Mouse (Mus musculus): Measurements from ENCODE around the gene Glrx5. TPM values are rescaled to one million over a fixed set of nuclear protein-coding genes. Genes with fewer than 3 reads are reported as not detected.

The Glrx5 gene
- polyA plus RNA-seq, 1 experiment from 2014 or later: 152 TPM

DNA sequence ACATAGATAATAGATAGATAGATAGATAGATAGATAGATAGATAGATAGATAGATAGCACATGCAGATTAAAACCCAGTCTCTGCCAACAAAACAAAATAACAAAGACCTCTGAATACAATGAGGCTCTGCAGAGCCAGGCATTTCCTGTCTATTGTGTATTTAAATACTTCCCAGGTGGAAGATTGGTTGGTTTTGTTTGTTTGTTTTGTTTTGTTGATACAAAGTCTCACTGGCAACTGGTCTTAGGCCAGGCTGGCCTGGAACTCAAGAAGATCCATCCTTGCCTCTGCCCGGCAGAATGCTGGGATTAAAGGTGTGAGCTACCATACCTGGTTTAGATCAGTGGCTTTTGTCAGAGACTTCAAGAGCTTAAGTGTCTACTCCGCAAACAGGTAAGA, 44.7 kb downstream of the Glrx5 start:
- Histone ChIP-seq H3K9me3 (replicated peaks) (no peaks in the 10 kb centered on the region), H3K4me1 (no peaks in the 10 kb centered on the region), H3K27me3 (no peaks in the 10 kb centered on the region), H3K27ac (replicated peaks) (no peak overlapping the region), H3K36me3 (no peaks in the 10 kb centered on the region), H3K4me3 (replicated peaks) (no peak overlapping the region), H3K9ac (no peak overlapping the region), H3K4me2 (replicated peaks) (no peak overlapping the region)
- WGBS: 91% methylated on average over 2 of the region's 2 CpGs
- no peak for ATAC-seq (ENCODE audit: insufficient number of reproducible peaks, low FRiP score, low TSS enrichment, low read depth)

GRCm38 (mm10) chr12:105084171-105084570, 51.7 kb downstream of the Glrx5 start:
- no peak overlapping the region for H3K9ac ChIP-seq
- 70% methylated on average over 5 of the region's 5 CpGs for WGBS
- H3K27ac ChIP-seq (replicated peaks): no peak overlapping the region
- no peak for ATAC-seq (ENCODE audit: insufficient number of reproducible peaks, low FRiP score, low TSS enrichment, low read depth)
- no peak overlapping the region for H3K4me3 ChIP-seq (replicated peaks)
- H3K27me3 ChIP-seq: no peaks in the 10 kb centered on the region
- H3K36me3 ChIP-seq: no peaks in the 10 kb centered on the region
- no peaks in the 10 kb centered on the region for H3K4me1 ChIP-seq
- no peak overlapping the region for H3K4me2 ChIP-seq (replicated peaks)
- H3K9me3 ChIP-seq (replicated peaks): no peaks in the 10 kb centered on the region

DNA sequence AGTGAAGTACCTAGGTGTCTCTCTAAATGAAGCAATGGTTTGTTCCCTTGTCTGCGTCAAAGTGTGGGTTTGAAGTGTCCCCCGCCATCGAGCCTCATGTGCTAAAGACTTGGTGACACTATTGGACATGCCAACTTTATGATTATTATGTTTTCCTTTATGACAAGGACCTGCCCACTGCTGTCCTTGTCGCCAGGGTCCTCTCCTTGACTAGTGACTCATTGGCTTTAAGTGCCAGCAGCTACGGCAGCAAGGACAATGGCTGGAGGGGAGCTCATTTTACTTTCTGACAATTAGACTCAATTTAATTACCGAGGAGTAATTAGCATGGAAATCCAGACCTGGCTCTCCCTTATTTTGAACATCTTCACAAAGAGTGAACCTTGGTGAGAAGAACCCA, 52.3 kb downstream of the Glrx5 start:
- Histone ChIP-seq H3K4me1 (no peaks in the 10 kb centered on the region), H3K4me3 (replicated peaks) (no peak overlapping the region), H3K36me3 (no peaks in the 10 kb centered on the region), H3K9me3 (replicated peaks) (no peaks in the 10 kb centered on the region), H3K27me3 (no peaks in the 10 kb centered on the region), H3K27ac (replicated peaks) (no peak overlapping the region), H3K9ac (no peak overlapping the region), H3K4me2 (replicated peaks) (no peak overlapping the region)
- no peak for ATAC-seq (ENCODE audit: insufficient number of reproducible peaks, low FRiP score, low TSS enrichment, low read depth)
- 79% methylated on average over 6 of the region's 6 CpGs for WGBS

GRCm38 (mm10) chr12:105085296-105085695, 52.8 kb downstream of the Glrx5 start:
- Histone ChIP-seq H3K4me3 (replicated peaks) (no peak overlapping the region), H3K9me3 (replicated peaks) (no peaks in the 10 kb centered on the region), H3K27ac (replicated peaks) (no peak overlapping the region), H3K4me2 (replicated peaks) (no peak overlapping the region), H3K36me3 (no peaks in the 10 kb centered on the region), H3K27me3 (no peaks in the 10 kb centered on the region), H3K4me1 (no peaks in the 10 kb centered on the region), H3K9ac (no peak overlapping the region)
- no peak for ATAC-seq (ENCODE audit: insufficient number of reproducible peaks, low FRiP score, low TSS enrichment, low read depth)
- 78% methylated on average over 12 of the region's 12 CpGs for WGBS

DNA sequence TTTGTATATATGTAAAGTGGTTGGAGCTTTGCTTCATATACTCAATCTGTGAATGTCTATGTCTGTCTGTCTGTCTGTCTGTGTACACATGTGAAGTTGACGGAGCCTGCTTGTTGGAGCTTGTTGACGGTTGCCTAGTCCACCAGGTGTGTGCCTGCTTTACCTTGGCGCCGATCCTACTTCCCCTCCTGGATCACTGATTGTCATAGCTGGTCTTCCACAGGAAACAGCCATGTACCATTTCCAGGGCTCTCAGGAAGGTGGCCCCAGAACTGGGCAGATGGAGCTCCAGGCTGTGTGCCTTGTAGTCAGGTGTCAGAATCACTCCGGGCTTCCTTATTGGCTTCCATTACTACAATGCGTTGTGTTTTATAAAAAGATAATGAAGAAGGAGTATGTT, 54.3 kb downstream of the Glrx5 start:
- H3K4me1 ChIP-seq: no peaks in the 10 kb centered on the region
- no peaks in the 10 kb centered on the region for H3K36me3 ChIP-seq
- no peak overlapping the region for H3K9ac ChIP-seq
- no peaks in the 10 kb centered on the region for H3K27me3 ChIP-seq
- no peak overlapping the region for H3K4me3 ChIP-seq (replicated peaks)
- no peak overlapping the region for H3K4me2 ChIP-seq (replicated peaks)
- 88% methylated on average over 6 of the region's 6 CpGs for whole genome bisulfite sequencing
- ATAC-seq (ENCODE audit: insufficient number of reproducible peaks, low FRiP score, low TSS enrichment, low read depth): no peak
- H3K9me3 ChIP-seq (replicated peaks): no peaks in the 10 kb centered on the region
- H3K27ac ChIP-seq (replicated peaks): no peak overlapping the region

DNA sequence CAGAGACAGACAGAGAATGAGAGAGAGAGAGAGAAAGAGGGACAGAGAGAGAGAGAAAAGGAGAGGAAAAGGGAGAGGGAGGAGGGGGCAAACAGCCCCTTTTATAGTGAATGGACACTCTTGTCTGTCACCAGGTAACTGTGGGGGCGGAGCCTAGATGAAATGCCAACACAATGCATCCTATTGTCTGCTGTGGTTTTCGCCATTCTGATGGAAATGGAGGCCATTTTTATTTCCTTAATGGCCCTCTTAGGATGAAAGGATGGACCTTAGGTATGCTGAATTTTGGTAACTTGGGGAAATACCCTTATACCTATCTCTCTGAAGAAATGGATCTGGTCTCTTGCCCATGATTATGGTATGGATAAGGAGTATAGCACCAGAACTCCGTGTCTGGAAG, 54.9 kb downstream of the Glrx5 start:
- H3K9me3 ChIP-seq (replicated peaks): no peaks in the 10 kb centered on the region
- ATAC-seq (ENCODE audit: insufficient number of reproducible peaks, low FRiP score, low TSS enrichment, low read depth): no peak
- WGBS: 72% methylated on average over 3 of the region's 3 CpGs

GRCm38 (mm10) chr12:105089231-105089630, 56.7 kb downstream of the Glrx5 start:
- Histone ChIP-seq H3K9me3 (replicated peaks) (no peaks in the 10 kb centered on the region), H3K9ac (no peak overlapping the region), H3K4me3 (replicated peaks) (no peak overlapping the region), H3K27me3 (no peaks in the 10 kb centered on the region), H3K27ac (replicated peaks) (no peak overlapping the region), H3K4me1 (peaks cover 11% of the 10 kb centered on the region; the same call in 1 of the 2 replicates), H3K36me3 (no peaks in the 10 kb centered on the region), H3K4me2 (replicated peaks) (no peak overlapping the region)
- 54% methylated on average over 5 of the region's 5 CpGs for WGBS
- no peak for ATAC-seq (ENCODE audit: insufficient number of reproducible peaks, low FRiP score, low TSS enrichment, low read depth)

More for the DNA sequence above, 54.9 kb downstream of the Glrx5 start:
- no peak overlapping the region for H3K4me2 ChIP-seq (replicated peaks)
- H3K36me3 ChIP-seq: no peaks in the 10 kb centered on the region
- no peaks in the 10 kb centered on the region for H3K27me3 ChIP-seq
- H3K9ac ChIP-seq: no peak overlapping the region
- no peak overlapping the region for H3K4me3 ChIP-seq (replicated peaks)
- H3K27ac ChIP-seq (replicated peaks): no peak overlapping the region
- 0 out of 2 replicates have a peak, but pooled peaks cover 3% of the 10 kb centered on the region for H3K4me1 ChIP-seq

GRCm38 (mm10) chr12:105091604-105092003, 59.1 kb downstream of the Glrx5 start:
- H3K4me2 ChIP-seq (replicated peaks): no peak overlapping the region
- H3K4me1 ChIP-seq: peaks cover 11% of the 10 kb centered on the region; the same call in 1 of the 2 replicates
- WGBS: 79% methylated on average over 6 of the region's 6 CpGs

More at GRCm38 (mm10) chr12:105091604-105092003, 59.1 kb downstream of the Glrx5 start:
- H3K9me3 ChIP-seq (replicated peaks): no peaks in the 10 kb centered on the region
- no peak overlapping the region for H3K27ac ChIP-seq (replicated peaks)
- no peaks in the 10 kb centered on the region for H3K36me3 ChIP-seq
- ATAC-seq (ENCODE audit: insufficient number of reproducible peaks, low FRiP score, low TSS enrichment, low read depth): no peak
- no peak overlapping the region for H3K4me3 ChIP-seq (replicated peaks)
- H3K9ac ChIP-seq: no peak overlapping the region
- H3K27me3 ChIP-seq: no peaks in the 10 kb centered on the region

Small RNAs within 50 kb of the gene (microRNA-seq; reads per million reads assigned to microRNA genes)
- 2.4 reads per million, percentile 8 among the genes with 10 or more reads in this experiment for gene Mir3069 (ENCODE audit: borderline number of aligned reads)

Other genes with a start within 250 kb of the Glrx5 start
- 3.4 and 4.1 TPM in 2 replicates for gene Clmn, start 167.6 kb upstream of the Glrx5 start, polyA plus RNA-seq (2015; fragmentation: Nextera tagmentation; extraction: Ambion mirVana)
- gene Syne3, start 22.9 kb upstream of the Glrx5 start, polyA plus RNA-seq (2015; fragmentation: Nextera tagmentation; extraction: Ambion mirVana): 3.6 and 4.4 TPM in 2 replicates
- gene Tcl1b2, start 113.3 kb downstream of the Glrx5 start, polyA plus RNA-seq (2015; fragmentation: Nextera tagmentation; extraction: Ambion mirVana): not detected in 2 replicates
- not detected in 2 replicates for gene Tcl1b1, start 127.0 kb downstream of the Glrx5 start, polyA plus RNA-seq (2015; fragmentation: Nextera tagmentation; extraction: Ambion mirVana)
- gene Tcl1b5, start 143.7 kb downstream of the Glrx5 start, polyA plus RNA-seq (2015; fragmentation: Nextera tagmentation; extraction: Ambion mirVana): not detected in 2 replicates
- gene Tcl1b3, start 158.4 kb downstream of the Glrx5 start, polyA plus RNA-seq (2015; fragmentation: Nextera tagmentation; extraction: Ambion mirVana): not detected in 2 replicates
- gene Tcl1b4, start 169.3 kb downstream of the Glrx5 start, polyA plus RNA-seq (2015; fragmentation: Nextera tagmentation; extraction: Ambion mirVana): not detected in 2 replicates
- gene Tcl1, start 190.1 kb downstream of the Glrx5 start, polyA plus RNA-seq (2015; fragmentation: Nextera tagmentation; extraction: Ambion mirVana): not detected in 2 replicates

All from embryonic facial prominence, embryonic 15.5 days (tissue).